Mouse (Mus musculus) cerebellum, adult 18-20 months (tissue): ENCODE data around the gene D17Wsu92e.

Experiments used
- DNase-seq, 2 experiments: peaks; one replicate each; pipeline ENCODE4 v3.0.0; 2021

The D17Wsu92e gene

DNA sequence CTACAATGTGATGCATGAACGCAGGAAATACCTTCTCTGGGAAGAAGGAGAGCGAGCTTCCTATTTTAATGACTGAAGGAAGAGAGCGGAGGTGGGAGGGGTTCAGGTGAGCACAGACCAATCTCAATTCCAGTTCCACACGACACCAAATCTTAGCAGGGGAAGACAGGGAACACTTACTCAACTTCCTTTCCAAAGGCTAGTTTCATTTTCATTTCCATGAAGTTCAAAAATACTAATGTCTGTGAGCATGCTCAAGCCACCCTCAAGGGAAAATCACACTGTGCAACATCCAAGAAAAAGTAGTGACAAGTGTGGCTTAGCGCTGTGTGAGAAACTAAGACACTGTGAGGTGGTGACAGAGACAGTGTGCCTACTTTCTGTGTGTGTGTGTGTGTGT, 30.4 kb downstream of the D17Wsu92e start:
- no peak for DNase-seq

DNA sequence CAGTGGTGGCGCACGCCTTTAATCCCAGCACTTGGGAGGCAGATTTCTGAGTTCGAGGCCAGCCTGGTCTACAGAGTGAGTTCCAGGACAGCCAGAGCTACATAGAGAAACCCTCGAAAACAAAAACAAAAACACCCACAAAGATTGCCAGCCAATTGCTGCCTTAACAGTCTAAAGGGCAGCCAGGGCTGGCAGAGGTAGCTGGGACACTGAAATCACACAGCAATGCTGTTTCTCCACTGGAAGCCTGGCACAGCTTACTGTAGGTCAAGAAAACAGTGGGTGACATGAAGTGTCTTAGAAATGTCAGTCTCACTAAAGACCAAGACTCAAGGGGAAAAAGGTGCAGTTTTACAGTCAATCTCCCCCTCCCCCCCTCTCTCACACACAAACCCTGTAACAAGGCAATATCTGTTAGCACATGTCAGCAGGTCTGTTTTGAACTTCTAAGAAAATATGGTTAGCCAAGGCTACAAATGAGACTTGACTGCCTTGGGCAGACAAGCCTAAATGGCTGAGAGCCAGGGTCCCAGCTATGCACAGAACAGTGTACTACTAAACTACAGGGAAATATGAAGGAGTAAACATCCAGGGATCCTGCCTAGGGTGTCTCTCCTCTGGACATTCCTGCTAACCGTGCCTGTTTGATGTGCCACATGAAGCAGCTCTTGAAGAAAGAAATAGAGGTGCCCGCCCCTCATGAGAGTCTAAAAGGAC, 31.8 kb downstream of the D17Wsu92e start:
- DNase-seq = no peak

DNA sequence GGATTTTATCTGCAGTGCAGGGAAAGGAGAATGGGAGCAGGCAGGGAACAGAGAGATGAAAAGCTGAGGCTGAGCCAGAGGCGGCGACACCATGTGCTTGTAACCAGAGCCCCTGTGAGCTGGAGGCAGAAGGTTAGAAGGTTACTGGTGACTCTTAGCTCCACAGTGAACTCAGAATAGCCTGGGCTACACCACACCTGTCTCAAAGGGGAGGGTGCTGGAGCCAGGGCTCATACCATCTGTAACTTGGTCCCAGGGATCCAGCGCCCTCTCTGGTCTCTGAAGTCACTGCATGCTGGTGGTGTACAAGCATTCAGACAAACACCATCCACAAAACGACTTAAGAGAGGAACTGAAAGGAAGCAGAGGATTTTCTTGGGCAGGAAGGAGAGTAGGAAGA, 36.9 kb downstream of the D17Wsu92e start:
- no peak for DNase-seq

DNA sequence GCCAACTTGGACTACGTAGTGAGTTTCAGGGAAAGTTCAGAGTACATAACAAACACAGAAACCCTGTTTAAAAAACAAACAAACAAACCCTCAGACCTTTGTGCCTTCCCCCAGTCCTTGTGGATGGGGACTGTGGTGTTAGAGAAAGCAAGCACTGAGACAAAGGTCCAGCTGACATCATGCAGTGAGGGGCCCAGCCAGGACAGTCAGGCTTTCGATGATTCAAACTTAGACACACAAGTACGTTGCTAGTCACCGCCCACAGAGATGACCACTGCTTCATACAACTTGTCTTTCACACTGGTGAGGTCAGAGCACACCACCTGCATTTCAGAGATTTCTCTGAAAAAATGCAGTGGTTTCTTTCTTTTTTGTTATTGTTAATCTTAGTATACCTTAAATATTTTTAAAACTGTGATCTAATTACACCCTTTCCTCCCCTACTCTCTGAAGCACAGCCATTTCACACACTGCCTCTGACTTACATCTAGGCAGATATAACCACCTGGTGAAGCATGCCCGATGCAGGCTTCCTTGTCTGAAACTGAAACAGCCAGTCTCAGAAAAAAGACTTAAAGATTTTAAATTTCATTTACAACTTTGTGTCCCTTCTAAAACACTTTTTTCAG, 39.3 kb downstream of the D17Wsu92e start:
- DNase-seq = no peak

DNA sequence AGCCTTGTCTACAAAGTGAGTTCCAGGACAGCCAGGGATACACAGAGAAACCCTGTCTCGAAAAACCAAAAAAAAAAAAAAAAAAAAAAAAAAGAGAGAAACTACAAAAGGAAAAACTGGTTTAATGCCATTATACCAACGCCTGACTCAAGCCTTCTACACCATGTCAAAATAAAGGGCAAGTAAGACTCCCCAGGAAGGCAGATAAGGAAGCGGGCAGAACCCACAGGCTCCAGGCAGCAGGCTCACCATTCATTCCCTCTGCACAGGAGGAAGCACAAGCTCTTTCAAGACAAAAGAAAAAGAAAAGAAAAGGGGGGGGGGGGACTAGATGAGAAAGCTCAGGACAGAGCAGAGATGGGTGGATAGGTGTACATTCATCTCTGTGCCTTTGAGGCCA, 40.7 kb downstream of the D17Wsu92e start:
- no peak for DNase-seq

DNA sequence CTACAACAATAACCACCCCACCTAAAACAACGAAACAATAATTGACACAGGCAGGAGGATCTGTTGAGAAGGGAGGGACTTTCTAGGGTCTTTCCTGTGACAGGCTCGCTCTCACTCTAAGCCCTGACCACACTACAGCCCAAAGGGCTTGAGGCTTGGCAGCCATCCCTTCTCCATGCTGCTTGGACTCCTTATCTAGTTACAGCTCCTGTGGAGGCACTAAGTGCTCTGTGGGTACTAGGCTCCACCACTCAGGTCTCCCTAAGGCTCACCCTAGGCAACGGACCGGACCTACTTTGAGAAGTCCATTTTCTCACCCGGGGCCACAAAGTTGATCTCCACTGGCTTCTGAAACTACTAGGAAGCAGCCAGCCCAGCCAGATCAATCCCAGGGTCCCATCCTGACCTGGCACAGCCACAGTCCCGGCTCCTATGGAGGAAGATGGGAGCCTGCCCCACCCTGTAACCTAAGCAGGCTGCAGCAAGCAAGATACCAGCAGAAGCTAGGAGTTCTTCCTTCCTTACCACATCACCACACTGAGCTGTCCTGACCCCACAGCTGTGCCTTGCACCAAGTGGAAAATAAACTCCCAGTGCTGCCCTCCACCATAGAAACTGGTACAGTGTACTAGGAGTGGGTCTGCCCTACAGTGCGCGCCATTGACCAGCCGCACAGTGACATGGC, 41.6 kb downstream of the D17Wsu92e start:
- DNase-seq = no peak

DNA sequence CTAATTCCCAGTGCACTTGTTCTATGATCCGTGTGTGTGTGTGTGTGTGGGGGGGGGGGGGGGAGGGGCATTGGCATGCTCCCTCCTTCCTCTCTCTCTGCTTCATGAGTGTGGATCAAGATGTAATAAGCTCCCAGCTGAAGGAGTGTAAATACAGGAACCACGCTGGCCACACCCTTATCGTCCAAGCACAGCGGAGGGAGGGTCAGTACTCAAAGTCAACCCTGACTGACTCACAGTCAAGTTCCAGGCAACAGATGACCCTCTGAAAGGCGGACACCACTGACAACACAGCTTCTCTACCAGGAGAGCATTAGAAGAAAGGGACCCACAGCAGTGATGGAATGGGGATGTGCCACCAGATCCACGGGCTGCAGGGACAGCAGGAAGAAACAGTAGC, 42.6 kb downstream of the D17Wsu92e start:
- no peak for DNase-seq

DNA sequence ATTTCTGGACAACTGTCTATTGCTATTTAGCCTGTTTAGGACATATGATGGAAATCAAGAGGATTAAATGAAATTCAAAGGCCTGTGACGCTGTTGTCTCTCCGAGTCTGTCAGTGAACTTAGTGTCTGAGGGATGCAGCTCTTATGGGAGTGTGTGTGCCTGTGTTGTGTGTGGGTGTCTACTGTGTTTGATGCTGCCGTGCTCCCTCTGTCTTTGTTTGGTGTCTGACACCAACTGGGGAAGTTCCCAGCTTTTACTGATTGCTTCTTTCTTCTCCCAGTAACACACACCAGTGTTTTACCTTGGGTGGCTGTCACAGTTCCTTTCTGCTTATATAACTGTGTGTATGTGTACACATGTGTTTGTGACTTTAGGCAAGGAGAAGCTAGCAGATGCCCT, 46.2 kb downstream of the D17Wsu92e start:
- no peak for DNase-seq

DNA sequence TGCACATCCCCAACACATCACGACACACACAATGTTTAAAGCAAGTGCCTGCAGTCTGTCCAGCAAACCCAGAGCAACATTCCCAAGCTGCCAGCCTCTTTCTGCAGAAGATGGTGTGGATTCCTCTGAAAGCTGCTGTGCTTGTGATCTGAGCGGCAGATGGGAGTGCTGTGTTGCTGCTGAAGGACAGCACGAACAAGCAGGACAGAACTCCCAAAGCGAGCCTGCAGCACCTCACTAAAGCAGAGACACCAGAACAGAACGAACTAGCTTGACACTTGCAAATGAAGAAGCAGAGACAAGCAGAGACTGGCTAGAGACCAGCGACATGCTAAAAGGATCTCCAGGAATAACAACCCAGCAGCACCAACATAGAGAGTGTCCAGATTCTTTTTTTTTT, 48.8 kb downstream of the D17Wsu92e start:
- no peak for DNase-seq

DNA sequence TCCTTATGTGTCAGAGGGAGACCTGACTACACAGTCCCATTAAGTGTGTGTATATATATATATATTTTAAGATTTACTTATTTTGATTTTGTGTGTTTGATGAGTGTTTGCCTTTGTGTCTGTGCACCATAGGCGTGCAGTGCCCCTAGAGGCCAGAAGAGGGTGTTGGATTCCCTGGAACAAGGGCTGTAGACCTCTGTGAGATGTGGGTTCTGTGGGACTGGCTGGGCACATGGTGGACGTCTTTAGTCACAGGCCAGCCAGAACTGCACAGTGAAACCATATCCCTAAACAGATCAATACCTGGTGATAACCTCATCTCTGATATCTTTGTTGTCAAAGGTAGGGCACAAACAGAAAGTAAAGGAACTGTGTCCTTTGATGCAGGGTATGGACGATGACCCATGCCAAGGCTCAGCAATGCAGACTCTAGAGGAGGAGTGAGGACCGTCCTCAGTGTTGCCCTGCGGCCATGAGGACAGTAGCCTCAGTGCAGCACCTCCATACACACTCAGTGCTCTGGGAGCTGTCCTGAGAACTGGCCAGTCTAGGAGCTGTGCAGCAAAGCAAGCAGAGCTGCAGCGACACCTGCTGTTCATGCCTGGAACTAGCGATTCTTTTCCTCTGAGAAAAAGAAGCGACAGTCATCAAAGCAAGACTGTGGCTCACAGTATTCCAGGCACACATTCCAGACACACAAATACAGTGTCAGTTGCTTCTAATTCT, 51.5 kb downstream of the D17Wsu92e start:
- peak; percentile 87 to 88 for DNase-seq

DNA sequence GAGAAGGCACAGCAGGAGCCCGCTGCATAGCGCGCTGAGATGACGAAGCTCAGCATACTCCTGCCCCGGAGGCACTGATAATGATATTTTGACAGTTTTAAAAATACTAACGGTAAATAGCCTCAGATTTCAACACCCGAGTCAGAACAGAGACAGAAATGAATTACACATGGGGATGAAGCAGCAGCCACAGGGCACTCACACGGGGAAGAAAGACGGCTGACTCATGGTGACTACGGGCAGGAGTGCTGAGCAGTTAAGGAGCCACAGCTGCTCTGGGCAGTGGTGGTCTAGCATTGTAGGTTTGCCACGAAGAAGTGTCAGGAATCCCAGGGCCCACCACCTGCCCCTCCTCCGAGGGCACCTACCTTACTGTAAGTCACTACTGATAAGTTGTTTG, 52.9 kb downstream of the D17Wsu92e start:
- DNase-seq = no peak

DNA sequence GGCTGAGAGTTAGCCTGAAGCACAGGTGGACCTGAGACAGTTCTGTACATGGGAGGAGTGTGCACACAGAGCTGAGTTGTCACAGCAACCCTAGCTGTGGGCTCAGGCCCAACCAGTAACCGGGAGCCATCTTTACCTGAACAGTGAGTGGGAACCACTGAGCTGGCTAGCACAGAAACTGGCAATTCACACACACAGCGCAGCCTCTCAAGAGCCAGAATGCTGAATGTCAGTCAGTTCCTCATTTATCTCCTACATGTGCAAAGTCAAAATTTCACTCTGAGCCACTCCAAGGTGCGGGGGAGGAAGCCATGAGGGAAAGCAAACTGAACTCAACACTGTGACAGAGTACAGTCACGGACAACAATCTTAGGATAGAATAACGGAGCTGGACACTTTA, 53.3 kb downstream of the D17Wsu92e start:
- no peak for DNase-seq

DNA sequence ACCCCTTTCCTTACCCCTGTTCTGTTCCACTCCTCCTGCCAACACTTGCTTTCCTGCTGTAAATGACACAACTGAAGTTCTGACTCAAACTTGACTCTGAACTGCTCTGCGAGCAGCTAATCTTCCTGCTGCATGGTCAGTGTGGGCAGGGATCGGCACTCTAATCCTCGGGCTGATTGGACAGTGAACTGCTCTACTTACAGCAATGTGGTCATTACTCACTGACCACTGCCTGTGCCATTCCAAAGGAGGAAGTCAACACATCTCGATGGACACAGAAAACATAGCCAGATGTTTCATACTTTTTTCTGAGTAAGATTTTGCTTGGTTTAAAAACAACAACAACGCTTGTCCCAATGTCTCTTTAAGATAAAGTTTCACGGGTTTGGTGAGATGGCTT, 55.4 kb downstream of the D17Wsu92e start:
- no peak for DNase-seq

DNA sequence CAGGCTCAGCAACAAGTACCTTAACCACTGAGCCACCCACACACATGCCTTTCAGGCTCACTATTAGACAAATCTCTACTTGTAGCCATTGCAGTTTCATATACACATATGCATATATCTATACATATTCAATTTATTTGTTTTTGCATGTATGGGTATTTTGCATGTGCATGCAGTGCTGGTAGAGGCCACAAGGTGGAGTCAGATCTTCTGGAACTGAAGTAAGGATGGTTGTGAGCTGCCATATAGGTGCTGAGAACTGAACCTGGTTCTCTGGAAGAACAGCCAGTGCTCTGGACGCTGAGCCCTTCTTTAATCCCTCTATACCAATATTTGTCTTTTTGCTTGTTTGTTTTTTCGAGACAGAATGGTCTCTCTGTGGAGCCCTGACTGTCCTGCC, 56.0 kb downstream of the D17Wsu92e start:
- DNase-seq = no peak

DNA sequence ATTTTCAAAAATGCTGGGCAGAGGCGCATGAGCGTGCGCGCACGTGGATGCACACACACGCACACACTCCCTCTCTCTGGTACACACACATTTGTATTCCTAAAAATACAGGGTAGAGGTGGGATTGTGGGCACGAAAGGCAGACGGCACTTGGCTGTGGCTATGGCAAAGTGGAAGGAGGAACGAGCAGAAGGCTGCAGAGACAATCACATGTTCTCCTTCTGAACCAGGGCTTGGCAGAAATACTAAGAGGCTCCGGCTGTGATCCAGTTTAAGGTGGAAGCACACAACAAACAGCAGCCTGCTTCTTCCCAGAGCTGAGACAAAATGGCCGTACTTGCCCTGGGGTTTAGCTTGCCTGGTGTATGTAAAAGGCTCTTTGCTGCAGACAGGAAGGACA, 57.6 kb downstream of the D17Wsu92e start:
- DNase-seq = no peak

DNA sequence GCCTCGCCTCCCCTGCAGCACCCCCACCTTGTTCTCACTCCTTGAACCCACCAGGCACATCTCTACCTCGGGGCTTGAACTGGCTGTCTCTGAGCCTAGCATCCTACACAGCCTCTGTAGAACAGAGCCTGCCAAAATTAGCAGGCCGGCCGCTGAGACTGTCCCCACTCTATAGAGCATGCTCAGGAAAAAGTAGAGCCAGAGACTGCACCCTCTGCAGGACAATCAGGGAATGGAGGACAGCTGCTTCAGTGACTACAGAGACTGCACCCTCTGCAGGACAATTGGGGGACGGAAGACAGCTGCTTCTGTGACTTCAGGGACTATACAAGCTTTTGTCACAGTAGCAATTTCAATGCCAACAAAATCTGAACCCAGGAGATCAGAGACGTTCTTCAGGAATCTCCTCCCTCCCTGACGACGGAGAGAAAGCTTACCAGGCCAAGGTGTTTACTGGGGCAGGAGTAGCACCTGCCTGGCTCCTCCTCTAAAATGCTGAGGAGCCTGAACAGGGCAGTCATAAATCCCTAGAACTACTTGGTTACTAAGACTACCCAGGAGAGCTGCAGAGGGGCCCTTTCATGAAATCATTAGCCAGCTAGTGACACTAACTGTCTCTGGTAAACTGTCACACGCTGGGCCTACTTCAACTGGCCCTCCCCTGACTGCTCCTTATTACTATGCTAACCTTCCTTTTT, 58.7 kb downstream of the D17Wsu92e start:
- peak; percentile 91 to 94 for DNase-seq

DNA sequence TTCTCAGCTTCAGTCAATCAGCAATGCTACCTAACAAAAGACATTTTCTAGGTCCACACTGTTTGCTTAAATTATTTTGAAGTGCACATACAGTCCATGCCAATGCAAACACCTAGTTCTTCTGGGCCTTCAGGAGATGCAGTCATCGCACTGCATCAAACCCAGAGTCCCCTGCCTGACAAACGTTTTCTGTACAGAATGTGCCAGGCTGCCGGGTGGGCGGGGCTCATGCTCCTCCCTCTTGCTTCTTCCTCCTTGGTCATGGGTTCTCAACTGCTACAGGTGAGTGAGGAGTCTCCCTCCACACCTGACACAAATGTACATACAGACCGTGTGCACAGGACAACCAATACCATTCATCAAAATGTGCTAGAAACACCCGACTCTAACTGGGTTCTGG, 60.3 kb downstream of the D17Wsu92e start:
- no peak for DNase-seq

DNA sequence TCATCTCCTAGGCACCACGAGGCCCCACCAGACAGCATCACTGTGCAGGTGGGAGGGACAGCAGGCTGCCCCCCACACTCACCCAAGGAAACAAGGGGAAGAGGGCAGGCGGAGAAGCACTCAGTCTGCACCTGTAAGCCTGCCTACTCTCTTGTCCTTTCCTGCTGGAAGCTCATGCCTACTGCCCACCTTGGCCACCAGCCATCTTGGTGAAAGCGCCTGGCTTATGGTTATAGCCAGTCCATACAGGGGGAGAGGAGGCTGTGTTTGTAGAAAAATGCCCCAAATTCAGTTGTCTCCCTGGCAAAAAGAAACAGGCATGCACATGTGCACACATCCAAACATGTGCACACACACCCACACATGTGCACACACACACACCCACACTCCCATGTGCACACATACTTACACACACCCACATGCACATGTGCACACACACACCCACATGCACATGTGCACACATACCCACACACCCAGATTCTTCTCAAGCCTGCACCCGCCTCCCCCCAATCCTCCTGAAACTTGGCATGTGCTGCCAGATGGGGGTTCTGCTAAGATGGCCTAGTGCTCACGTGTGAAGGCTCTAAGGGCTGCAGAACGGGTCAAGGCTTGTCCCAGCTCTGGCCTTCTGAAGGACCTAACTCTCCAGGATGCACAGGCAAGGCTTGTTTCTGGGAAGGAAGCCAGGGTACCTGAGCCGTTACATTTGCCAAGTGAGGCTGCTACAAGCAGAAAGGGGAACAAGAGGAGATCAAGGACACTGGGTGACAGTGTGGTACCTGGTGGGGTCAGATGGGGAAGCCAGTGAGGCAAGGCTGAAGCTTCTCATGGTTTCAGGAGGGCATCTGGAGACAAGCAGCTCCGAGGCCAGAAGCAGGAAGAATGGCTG, 68.9 kb downstream of the D17Wsu92e start:
- DNase-seq = peak; percentile 53 to 66

DNA sequence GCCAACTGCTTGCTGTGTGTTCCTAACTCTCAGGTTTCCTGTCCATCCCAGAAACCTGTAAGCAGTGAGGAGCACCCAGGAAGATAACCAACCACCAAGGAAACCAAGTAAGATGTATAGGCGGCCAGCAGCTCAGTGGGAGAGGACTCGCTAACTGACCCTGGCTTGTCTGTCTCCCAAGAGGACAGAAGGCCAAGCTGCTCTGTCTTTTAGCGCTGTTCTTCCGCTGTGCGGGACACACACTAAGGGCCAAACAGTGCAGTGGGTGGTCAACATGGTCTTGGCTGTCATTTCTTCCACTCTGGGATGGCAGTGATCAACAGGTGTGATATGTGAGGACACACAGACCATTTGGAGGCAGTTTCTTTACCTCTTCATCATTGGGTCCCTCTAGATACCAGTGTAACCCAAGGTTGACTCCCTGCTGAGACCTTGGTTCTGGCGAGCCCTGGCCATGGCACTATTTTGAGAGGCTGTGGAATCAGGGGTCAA, 70.0 kb downstream of the D17Wsu92e start:
- DNase-seq = no peak

DNA sequence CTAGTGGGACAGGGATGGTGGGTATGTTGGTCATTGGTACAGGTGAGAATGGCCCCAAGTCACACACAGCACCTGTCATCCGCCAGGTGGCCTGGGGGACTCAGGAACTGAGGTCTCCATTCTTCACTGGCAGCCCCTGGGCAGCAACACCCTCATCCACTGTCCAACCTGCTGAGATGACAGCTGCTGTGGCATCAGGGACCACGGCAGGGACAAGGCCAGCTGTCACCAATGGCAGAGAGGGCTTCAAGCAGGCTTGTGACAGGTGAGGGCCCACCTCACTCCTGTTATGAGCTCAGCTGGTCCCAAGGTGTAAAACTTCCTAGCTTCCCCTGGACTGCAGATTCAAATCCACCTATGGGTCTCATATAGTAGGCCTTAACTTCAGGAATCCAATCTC, 72.3 kb downstream of the D17Wsu92e start:
- DNase-seq = no peak

DNA sequence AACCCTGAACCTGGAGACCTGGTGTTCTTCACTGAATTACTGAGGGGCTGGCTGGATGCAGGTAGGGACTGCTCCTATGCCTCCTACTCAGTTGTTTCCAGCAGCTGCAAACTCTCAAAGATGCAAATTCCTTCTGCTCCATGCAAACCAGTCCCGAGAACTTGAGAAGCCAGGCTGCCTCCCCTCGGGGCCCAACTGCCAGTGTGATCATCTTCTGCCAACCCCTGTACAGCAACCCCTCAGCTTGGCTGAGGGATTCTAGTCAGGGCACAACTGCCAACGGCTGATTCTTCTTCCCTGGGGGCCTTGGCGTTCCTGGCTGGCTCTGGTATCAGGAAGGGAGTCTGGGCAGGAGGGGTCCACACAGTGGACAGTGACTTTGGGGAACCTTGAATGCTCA, 74.0 kb downstream of the D17Wsu92e start:
- DNase-seq = no peak

DNA sequence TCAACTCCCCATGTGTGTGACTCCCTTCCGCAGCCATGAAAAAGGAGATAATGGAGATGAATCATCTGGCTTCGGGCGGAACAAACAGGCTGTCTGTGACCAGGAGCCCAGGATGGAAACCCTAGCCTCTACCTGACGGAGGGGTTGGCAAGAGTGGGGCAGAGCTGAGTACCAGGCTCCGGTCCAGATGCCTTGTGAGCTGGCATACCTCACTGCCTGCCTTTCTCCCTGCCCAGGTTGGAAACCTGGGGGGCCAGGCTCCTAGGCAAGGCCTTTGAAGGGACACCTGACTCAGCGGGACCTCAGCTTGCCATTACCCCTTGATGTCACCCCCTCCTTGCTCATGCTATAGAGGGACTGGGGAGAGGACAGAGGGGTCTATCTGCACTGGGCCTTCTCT, 79.5 kb downstream of the D17Wsu92e start:
- DNase-seq = peak; percentile 56 to 66
